Mouse (Mus musculus): ENCODE results near the gene Ears2. TPM values are rescaled to one million over a fixed set of nuclear protein-coding genes. Genes with fewer than 3 reads are reported as not detected.

The Ears2 gene
- total RNA-seq, 2 experiments from 2014 or later: 5.7 to 7.7 TPM

DNA sequence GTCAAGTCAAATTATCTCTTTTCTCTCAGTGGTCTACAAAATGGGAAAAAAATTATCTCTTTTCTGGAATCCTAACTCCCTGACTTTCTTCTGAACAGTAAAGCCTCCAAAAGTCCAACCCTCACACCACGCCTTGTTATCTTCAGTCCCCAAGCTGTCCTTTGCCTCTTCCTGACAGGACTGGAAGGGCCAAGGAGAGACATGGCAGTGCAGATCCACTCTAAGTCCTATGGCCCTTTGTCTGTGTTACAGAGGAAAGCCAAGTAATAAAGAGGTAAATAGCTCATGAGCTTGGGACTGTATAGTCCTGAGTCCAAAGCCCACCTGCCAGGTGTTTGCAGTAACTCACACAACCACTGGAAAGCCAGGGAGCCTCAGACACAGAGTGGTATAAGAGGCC is 21.4 kb downstream of the Ears2 start:
- ATAC-seq (replicated peaks; ENCODE audit: poor library complexity): no peak

DNA sequence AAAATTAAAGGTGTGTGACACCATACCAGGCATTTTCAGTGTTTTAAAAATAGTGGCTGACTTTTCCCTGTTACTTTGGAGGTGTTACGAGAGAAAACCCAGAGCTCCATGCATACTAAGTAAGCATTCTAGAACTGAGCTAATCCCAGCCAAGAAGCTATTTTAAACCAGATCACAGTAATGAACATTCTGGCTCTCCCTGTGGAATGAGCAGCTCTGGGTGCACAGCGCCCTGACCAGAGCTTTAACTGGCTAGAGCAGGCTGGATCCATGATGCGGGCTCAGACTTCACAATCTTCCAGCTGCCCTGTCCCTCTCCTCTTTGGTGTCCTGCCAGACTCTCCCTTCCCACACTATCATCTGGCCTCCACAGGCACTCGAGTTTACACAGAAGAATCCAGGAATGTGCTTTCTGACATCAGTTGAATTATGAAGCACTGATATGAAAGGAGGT is 21.9 kb downstream of the Ears2 start:
- no peak for ATAC-seq (replicated peaks; ENCODE audit: poor library complexity)

DNA sequence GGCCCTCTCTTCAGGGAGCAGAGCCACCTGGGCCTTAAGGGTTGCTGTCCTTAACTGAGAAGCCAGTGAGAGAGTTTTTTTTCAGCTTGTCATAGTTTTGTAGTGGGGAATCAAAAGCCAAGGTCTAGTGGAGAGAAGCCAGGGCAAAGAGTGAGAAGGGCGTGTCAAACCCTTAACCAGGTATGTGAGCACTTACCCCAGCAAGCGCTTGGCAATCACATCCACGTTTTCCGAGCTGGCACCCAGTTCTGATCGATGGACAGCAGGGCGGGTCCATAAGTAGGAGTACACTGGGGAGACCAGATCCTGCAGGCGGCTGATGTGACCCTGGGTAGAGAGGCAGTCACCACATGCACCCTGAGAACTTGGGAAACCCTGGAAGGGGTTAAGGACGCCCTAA is 23.0 kb downstream of the Ears2 start:
- no peak for ATAC-seq (replicated peaks; ENCODE audit: poor library complexity)

GRCm38 (mm10) chr7:122034348-122034747 is 32.7 kb downstream of the Ears2 start:
- peak; percentile 94 for ATAC-seq (replicated peaks; ENCODE audit: poor library complexity)

DNA sequence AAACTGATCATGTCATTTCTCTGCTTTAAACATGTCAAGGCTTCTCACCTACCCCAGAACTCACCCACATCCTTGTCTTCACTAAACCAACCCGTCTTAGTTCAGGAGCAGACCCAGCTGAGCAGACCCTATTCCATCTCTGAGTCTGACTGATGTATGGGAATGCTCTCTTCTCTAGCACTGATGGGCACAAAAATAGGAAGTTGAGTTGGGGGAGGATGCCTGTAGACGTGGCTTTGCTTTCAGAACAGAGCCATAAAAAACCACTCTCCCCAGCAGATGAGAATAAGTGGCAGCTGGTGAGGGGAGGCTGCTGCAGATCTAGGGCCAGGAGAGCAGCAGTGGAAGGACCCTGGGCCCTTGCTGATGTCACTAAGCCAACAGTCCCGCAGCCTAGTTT is 33.7 kb downstream of the Ears2 start:
- ATAC-seq (replicated peaks; ENCODE audit: poor library complexity): peak; percentile 58; the same call in 1 of the 2 replicates

- ATAC-seq (replicated peaks; ENCODE audit: poor library complexity): no peak
Measured at GRCm38 (mm10) chr7:122022131-122022530, 44.9 kb downstream of the Ears2 start.

GRCm38 (mm10) chr7:122020667-122021354 is 46.3 kb downstream of the Ears2 start, which contains the start of gene Gga2:
TSS of gene Gga2 (minus strand) at chr7:122021222.
- peak; percentile 85 for ATAC-seq (replicated peaks; ENCODE audit: poor library complexity)

GRCm38 (mm10) chr7:122020273-122020666 is 46.8 kb downstream of the Ears2 start:
- ATAC-seq (replicated peaks; ENCODE audit: poor library complexity): 0 out of 2 replicates have a peak, but pooled peaks have one; percentile 4

DNA sequence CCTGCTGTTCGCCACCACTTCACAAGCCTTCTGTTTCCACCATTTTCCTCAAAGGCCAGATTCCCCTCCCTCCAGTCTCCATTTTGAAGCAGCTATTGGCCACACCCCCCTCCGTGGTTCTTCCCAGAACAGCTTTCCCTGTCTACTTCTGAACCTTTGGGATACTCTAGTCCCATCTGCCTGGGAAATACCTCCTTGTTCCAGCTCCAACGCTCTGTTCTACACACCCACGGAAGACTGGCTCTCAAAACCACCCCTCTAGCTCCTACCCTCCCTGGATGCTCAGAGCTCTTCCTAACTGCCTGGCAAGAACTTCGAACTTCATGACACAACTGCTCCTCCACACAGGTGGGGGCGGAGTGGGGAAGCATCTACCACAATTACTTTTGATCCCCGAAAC is 48.1 kb downstream of the Ears2 start:
- no peak for ATAC-seq (replicated peaks; ENCODE audit: poor library complexity)

DNA sequence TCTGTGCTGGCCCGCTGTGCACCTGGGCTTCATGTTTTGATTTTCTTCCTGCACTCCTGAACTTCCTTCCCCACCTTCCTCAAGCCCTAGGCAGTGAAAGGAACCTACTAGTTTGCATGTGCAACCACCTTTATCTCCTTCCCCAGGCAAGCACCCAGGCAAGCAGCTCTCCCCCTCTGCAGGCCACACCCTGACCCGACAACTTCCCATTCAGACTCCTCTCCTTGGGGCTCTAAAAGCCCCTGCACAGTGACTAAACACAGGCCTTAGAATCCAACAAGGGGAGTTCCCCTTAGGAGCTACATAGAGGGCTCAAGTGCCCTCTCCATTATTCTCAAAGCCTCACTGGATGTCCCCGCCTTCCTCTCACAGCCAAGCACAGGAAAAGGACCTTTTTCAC is 48.8 kb downstream of the Ears2 start:
- ATAC-seq (replicated peaks; ENCODE audit: poor library complexity): peak; percentile 69

GRCm38 (mm10) chr7:122015734-122016133 is 51.3 kb downstream of the Ears2 start:
- no peak for ATAC-seq (replicated peaks; ENCODE audit: poor library complexity)

DNA sequence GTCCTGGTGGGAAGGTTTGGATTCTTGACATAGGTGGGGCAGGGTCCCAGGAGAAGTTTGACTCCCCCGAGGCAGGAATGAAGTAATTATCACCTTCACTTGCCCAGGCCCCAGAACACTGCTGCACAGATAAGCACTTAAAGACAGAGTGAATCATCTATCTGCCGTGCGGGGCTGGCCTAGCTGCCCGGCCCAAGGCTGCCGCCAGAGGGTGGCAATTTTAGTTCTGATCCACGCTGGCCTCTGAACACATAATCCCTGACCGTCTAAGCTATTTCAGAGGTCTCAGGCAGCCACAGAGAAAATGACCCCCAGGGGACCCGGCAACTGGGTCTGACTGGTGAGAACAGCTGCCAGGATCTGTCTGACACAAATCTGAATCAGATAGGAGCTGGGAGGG is 52.0 kb downstream of the Ears2 start:
- ATAC-seq (replicated peaks; ENCODE audit: poor library complexity): no peak

- ATAC-seq (replicated peaks; ENCODE audit: poor library complexity): no peak
Measured at GRCm38 (mm10) chr7:122012949-122013348, 54.1 kb downstream of the Ears2 start.

- ATAC-seq (replicated peaks; ENCODE audit: poor library complexity): no peak
Measured at GRCm38 (mm10) chr7:122012370-122012769, 54.7 kb downstream of the Ears2 start.

DNA sequence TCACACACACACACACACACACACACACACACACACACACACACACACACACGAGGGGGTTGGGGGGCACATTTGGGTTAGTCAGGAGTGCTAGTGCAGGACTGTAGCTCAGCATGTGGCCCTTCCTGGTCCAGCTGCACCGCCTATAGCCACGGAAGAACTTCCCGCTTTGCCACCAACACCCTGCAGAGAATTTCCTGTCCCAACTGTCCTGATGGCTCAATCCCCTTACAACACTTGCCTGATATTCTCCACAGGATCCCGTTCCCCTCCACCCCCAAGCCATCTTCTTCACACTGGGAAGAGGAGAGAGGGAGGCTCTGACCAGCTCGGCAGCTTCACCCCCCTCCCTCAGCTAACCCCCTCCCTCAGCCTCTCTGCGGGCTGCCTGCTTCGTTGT is 66.7 kb downstream of the Ears2 start:
- peak; percentile 93 for ATAC-seq (replicated peaks; ENCODE audit: poor library complexity)

DNA sequence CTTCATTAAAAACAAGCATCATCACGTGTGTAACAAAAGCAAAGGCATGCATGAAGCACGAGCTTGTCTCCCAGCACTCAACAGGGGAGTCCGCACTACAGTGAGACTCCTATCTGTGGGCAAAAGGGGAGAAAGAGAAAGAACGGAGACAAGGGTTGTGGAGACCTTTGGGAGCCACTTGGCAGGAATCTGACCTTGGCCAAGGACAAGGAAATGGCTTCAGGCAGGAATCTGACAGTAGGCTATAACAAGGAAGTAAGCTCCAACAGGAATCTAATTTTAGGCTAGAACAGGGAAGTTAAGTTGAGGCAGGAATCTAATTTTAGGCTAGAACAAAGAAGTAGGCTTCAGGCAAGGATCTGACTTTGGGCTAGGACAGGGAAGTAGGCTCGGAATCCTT is 71.1 kb downstream of the Ears2 start:
- ATAC-seq (replicated peaks; ENCODE audit: poor library complexity): no peak

Other genes with a start within 250 kb of the Ears2 start
- gene Scnn1b, start 202.2 kb downstream of the Ears2 start, total RNA-seq (2015): not detected in 2 replicates
- not detected in 2 replicates for gene Scnn1b, start 202.2 kb downstream of the Ears2 start, total RNA-seq (2017)
- 15.1 and 17.9 TPM in 2 replicates for gene Cog7, start 85.6 kb downstream of the Ears2 start, total RNA-seq (2015)
- gene Cog7, start 85.6 kb downstream of the Ears2 start, total RNA-seq (2017): 16.7 and 19.2 TPM in 2 replicates
- 17.1 and 20.0 TPM in 2 replicates for gene Gga2, start 46.0 kb downstream of the Ears2 start, total RNA-seq (2015)
- gene Gga2, start 46.0 kb downstream of the Ears2 start, total RNA-seq (2017): 19.7 and 21.4 TPM in 2 replicates
- gene Ubfd1, start 88 bp downstream of the Ears2 start, total RNA-seq (2015): 36.5 and 37.1 TPM in 2 replicates
- 30.7 and 35.9 TPM in 2 replicates for gene Ubfd1, start 88 bp downstream of the Ears2 start, total RNA-seq (2017)
- 277 and 282 TPM in 2 replicates for gene Ndufab1, start 34.6 kb upstream of the Ears2 start, total RNA-seq (2015)
- gene Ndufab1, start 34.6 kb upstream of the Ears2 start, total RNA-seq (2017): 77.0 and 77.4 TPM in 2 replicates
- 26.8 and 26.9 TPM in 2 replicates for gene Palb2, start 65.7 kb upstream of the Ears2 start, total RNA-seq (2015)
- gene Palb2, start 65.7 kb upstream of the Ears2 start, total RNA-seq (2017): 21.9 and 22.2 TPM in 2 replicates
- 61.3 and 62.8 TPM in 2 replicates for gene Dctn5, start 65.8 kb upstream of the Ears2 start, total RNA-seq (2015)
- 75.4 and 83.6 TPM in 2 replicates for gene Dctn5, start 65.8 kb upstream of the Ears2 start, total RNA-seq (2017)
- gene Plk1, start 92.2 kb upstream of the Ears2 start, total RNA-seq (2015): 47.5 and 49.1 TPM in 2 replicates
- gene Plk1, start 92.2 kb upstream of the Ears2 start, total RNA-seq (2017): 41.1 and 45.4 TPM in 2 replicates
- gene Ern2, start 118.9 kb upstream of the Ears2 start, total RNA-seq (2015): not detected in 2 replicates
- not detected in 2 replicates for gene Ern2, start 118.9 kb upstream of the Ears2 start, total RNA-seq (2017)
- not detected in 2 replicates for gene Chp2, start 152.2 kb upstream of the Ears2 start, total RNA-seq (2015)
- not detected in 2 replicates for gene Chp2, start 152.2 kb upstream of the Ears2 start, total RNA-seq (2017)
- gene Prkcb, start 221.5 kb upstream of the Ears2 start, total RNA-seq (2015): 34.1 and 39.9 TPM in 2 replicates
- 24.8 and 32.6 TPM in 2 replicates for gene Prkcb, start 221.5 kb upstream of the Ears2 start, total RNA-seq (2017)